Comparison of ENCODE assay signal across 9 mouse cellular contexts in the genomic region with DNA sequence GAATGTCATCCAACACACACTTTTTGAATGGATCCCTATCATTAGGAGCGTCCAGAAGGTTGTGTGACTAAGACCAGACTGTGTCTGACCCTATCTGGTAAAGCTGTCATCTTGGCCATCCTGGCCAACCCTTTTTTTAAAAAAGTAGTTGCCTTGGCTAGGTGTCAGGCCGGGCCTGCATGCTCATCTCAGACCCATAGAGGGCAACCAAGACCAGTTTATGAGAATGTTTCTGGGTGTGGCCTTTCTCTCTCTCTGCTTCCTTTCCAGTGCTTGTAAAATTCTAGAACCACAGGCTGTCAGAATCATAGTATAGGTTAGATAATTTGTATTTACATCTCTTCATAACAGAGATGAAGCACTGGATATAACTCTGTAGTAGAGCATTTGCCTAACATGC.
DNase-seq lines count a peak whose midpoint lies in the region; ATAC-seq and TF ChIP-seq lines count a peak whose summit lies in the region.
"Had no signal": no experiment of that assay in that cellular context is flagged by ENCODE, and none has a peak within 500 bp of the region (broad histone marks: within the 10 kb centered on the region; RNA-seq: fewer than 3 reads in every experiment).

No protein-coding gene starts in this region.

- no peak overlapping the region for H3K4me2 ChIP-seq in intestine, postnatal 0 days (replicated peaks; ENCODE audit: low read depth)
- H3K4me2 ChIP-seq in intestine, embryonic 16.5 days (ENCODE audit: low read depth, low read length): no peak overlapping the region
- H3K4me2 ChIP-seq in heart, embryonic 16.5 days (ENCODE audit: low read depth, low read length): no peak overlapping the region

- H3K27ac ChIP-seq in intestine, postnatal 0 days (ENCODE audit: low read depth, low read length): no peak overlapping the region
- no peak overlapping the region for H3K27ac ChIP-seq in intestine, embryonic 16.5 days (ENCODE audit: low read length)
- H3K27ac ChIP-seq in heart, embryonic 16.5 days (ENCODE audit: low read length): no peak overlapping the region
- H3K27ac ChIP-seq in testis, adult 2 months (ENCODE audit: control insufficient read depth, insufficient read depth, low read depth, low read length): no peak overlapping the region
- H3K27ac ChIP-seq: macrophage had no signal

- WGBS in intestine, postnatal 0 days: 25% methylated on average over 2 of the region's 2 CpGs
- 29% methylated on average over 2 of the region's 2 CpGs for WGBS in intestine, embryonic 16.5 days
- WGBS in heart, embryonic 16.5 days: 22% methylated on average over 2 of the region's 2 CpGs

- H3K9ac ChIP-seq in intestine, postnatal 0 days (ENCODE audit: low read depth, low read length): no peak overlapping the region
- H3K9ac ChIP-seq in intestine, embryonic 16.5 days (ENCODE audit: low read depth, low read length): no peak overlapping the region
- no peak overlapping the region for H3K9ac ChIP-seq in heart, embryonic 16.5 days (ENCODE audit: low read length)

- DNase-seq in adrenal gland, adult (ENCODE audit: inconsistent age in 2 of 2, low spot score in 1 of 2): peak; percentile 49 to 84
- peak; percentile 48 for DNase-seq in embryo, embryonic 11 days
- DNase-seq in layer of hippocampus, adult 9-11 months: peak; percentile 26

- no peaks in the 10 kb centered on the region for H3K36me3 ChIP-seq in intestine, postnatal 0 days (ENCODE audit: control insufficient read depth, insufficient read depth)
- no peaks in the 10 kb centered on the region for H3K36me3 ChIP-seq in intestine, embryonic 16.5 days (ENCODE audit: control insufficient read depth, insufficient read depth, low read length)
- H3K36me3 ChIP-seq in heart, embryonic 16.5 days (ENCODE audit: control insufficient read depth, insufficient read depth): no peaks in the 10 kb centered on the region
- no peaks in the 10 kb centered on the region for H3K36me3 ChIP-seq in testis, adult 2 months (ENCODE audit: control insufficient read depth, insufficient read depth, low read length)

- no peaks in the 10 kb centered on the region for H3K27me3 ChIP-seq in intestine, postnatal 0 days (replicated peaks; ENCODE audit: control insufficient read depth, insufficient read depth, low read length)
- no peaks in the 10 kb centered on the region for H3K27me3 ChIP-seq in intestine, embryonic 16.5 days (replicated peaks; ENCODE audit: control insufficient read depth, insufficient read depth, low read length)
- H3K27me3 ChIP-seq in heart, embryonic 16.5 days (ENCODE audit: control insufficient read depth, insufficient read depth, low read length): no peaks in the 10 kb centered on the region
- no peaks in the 10 kb centered on the region for H3K27me3 ChIP-seq in testis, adult 2 months (ENCODE audit: control insufficient read depth, insufficient read depth, low read length)

- no peak overlapping the region for H3K4me3 ChIP-seq in intestine, postnatal 0 days (ENCODE audit: low read depth, low read length)
- no peak overlapping the region for H3K4me3 ChIP-seq in intestine, embryonic 16.5 days (ENCODE audit: low read length)
- no peak overlapping the region for H3K4me3 ChIP-seq in heart, embryonic 16.5 days (ENCODE audit: low read length)
- H3K4me3 ChIP-seq in testis, adult 2 months (ENCODE audit: control insufficient read depth, low read depth, low read length): no peak overlapping the region

- peak; percentile 68 for TF ChIP-seq CTCF in intestine, postnatal 0 days (IDR thresholded peaks at IDR 0.05; ENCODE audit: low read depth)
- peak; percentile 29; the same call in 1 of the 2 replicates for TF ChIP-seq CTCF in testis, adult 2 months (IDR thresholded peaks at IDR 0.05; ENCODE audit: control insufficient read depth, insufficient read depth, insufficient replicate concordance, low read depth, low read length)

- ATAC-seq in intestine, postnatal 0 days: no peak
- no peak for ATAC-seq in intestine, embryonic 16.5 days
- ATAC-seq in heart, embryonic 16.5 days (replicated peaks; ENCODE audit: extremely low read depth, insufficient read depth, low FRiP score): 0 out of 2 replicates have a peak, but pooled peaks have one; percentile 32
- peak; percentile 92 for ATAC-seq in monocyte, adult 5-6 weeks (replicated peaks; ENCODE audit: insufficient number of reproducible peaks, low FRiP score, low TSS enrichment, poor library complexity, severe bottlenecking)

- no peaks in the 10 kb centered on the region for H3K4me1 ChIP-seq in intestine, postnatal 0 days (replicated peaks; ENCODE audit: control insufficient read depth, insufficient read depth, low read length)
- H3K4me1 ChIP-seq in intestine, embryonic 16.5 days (ENCODE audit: control insufficient read depth, insufficient read depth, low read length): no peaks in the 10 kb centered on the region
- H3K4me1 ChIP-seq in heart, embryonic 16.5 days (ENCODE audit: control insufficient read depth, insufficient read depth, low read length): no peaks in the 10 kb centered on the region
- no peaks in the 10 kb centered on the region for H3K4me1 ChIP-seq in testis, adult 2 months (ENCODE audit: control insufficient read depth, insufficient read depth, low read length)

- no peak for TF ChIP-seq POLR2A in testis, adult 2 months (IDR thresholded peaks at IDR 0.05; ENCODE audit: control insufficient read depth, low read depth, low read length)

- H3K9me3 ChIP-seq in intestine, postnatal 0 days (ENCODE audit: control insufficient read depth): no peaks in the 10 kb centered on the region
- H3K9me3 ChIP-seq in intestine, embryonic 16.5 days (ENCODE audit: control insufficient read depth, low read length): no peaks in the 10 kb centered on the region
- no peaks in the 10 kb centered on the region for H3K9me3 ChIP-seq in heart, embryonic 16.5 days (replicated peaks; ENCODE audit: control insufficient read depth, low read length)

Comparison
In these comparisons a context has a peak if more than half of its experiments do, and no peak if none do; other contexts are left out.
1. ATAC-seq: peak in heart, embryonic 16.5 days (single experiment) and monocyte, adult 5-6 weeks (single experiment); none in intestine, postnatal 0 days (single experiment) and intestine, embryonic 16.5 days (single experiment).
2. Peak in every context shown above with its lines, with median percentiles within 50 percentile points of each other: DNase-seq.